Mouse (Mus musculus): ENCODE results near the gene Agtpbp1. TPM values are rescaled to one million over a fixed set of nuclear protein-coding genes. Genes with fewer than 3 reads are reported as not detected.

Gene Agtpbp1
- polyA plus RNA-seq, 1 experiment: 0.53 TPM

GRCm38 (mm10) chr13:59542411-59542810, 42.6 kb downstream of the Agtpbp1 start:
- H3K4me3 ChIP-seq (replicated peaks): no peak overlapping the region
- H3K9me3 ChIP-seq: peaks cover 3% of the 10 kb centered on the region; the same call in 1 of the 2 replicates
- H3K27me3 ChIP-seq (replicated peaks): no peaks in the 10 kb centered on the region
- peaks cover 34% of the 10 kb centered on the region for H3K36me3 ChIP-seq (replicated peaks; ENCODE audit: low read length)
- TF ChIP-seq FLI1 (IDR thresholded peaks at IDR 0.05; ENCODE audit: low read length): no peak
- no peak for TF ChIP-seq GATA1 (IDR thresholded peaks at IDR 0.05; ENCODE audit: borderline replicate concordance, low read length)
- peaks cover 57% of the 10 kb centered on the region for H3K4me1 ChIP-seq

- no peak for TF ChIP-seq GATA1 (IDR thresholded peaks at IDR 0.05; ENCODE audit: borderline replicate concordance, low read length)
- TF ChIP-seq FLI1 (IDR thresholded peaks at IDR 0.05; ENCODE audit: low read length): no peak
- no peak overlapping the region for H3K4me3 ChIP-seq (replicated peaks)
- peaks cover 36% of the 10 kb centered on the region for H3K4me1 ChIP-seq
- H3K36me3 ChIP-seq (replicated peaks; ENCODE audit: low read length): peaks cover 58% of the 10 kb centered on the region
- H3K9me3 ChIP-seq: peaks cover 3% of the 10 kb centered on the region; the same call in 1 of the 2 replicates
- no peaks in the 10 kb centered on the region for H3K27me3 ChIP-seq (replicated peaks)
Measured at GRCm38 (mm10) chr13:59540030-59540429, 45.0 kb downstream of the Agtpbp1 start.

GRCm38 (mm10) chr13:59538661-59539060, 46.4 kb downstream of the Agtpbp1 start:
- H3K4me1 ChIP-seq: peaks cover 23% of the 10 kb centered on the region
- no peaks in the 10 kb centered on the region for H3K27me3 ChIP-seq (replicated peaks)
- TF ChIP-seq FLI1 (IDR thresholded peaks at IDR 0.05; ENCODE audit: low read length): no peak
- TF ChIP-seq GATA1 (IDR thresholded peaks at IDR 0.05; ENCODE audit: borderline replicate concordance, low read length): no peak
- peaks cover 3% of the 10 kb centered on the region; the same call in 1 of the 2 replicates for H3K9me3 ChIP-seq
- peaks cover 72% of the 10 kb centered on the region for H3K36me3 ChIP-seq (replicated peaks; ENCODE audit: low read length)
- H3K4me3 ChIP-seq (replicated peaks): no peak overlapping the region

GRCm38 (mm10) chr13:59536631-59537030, 48.4 kb downstream of the Agtpbp1 start:
- Histone ChIP-seq H3K9me3 (peaks cover 3% of the 10 kb centered on the region; the same call in 1 of the 2 replicates), H3K36me3 (replicated peaks; ENCODE audit: low read length) (peaks cover 83% of the 10 kb centered on the region)
- TF ChIP-seq FLI1 (IDR thresholded peaks at IDR 0.05; ENCODE audit: low read length) (no peak), GATA1 (IDR thresholded peaks at IDR 0.05; ENCODE audit: borderline replicate concordance, low read length) (no peak)

GRCm38 (mm10) chr13:59535746-59536145, 49.3 kb downstream of the Agtpbp1 start:
- peaks cover 14% of the 10 kb centered on the region for H3K4me1 ChIP-seq
- peaks cover 92% of the 10 kb centered on the region for H3K36me3 ChIP-seq (replicated peaks; ENCODE audit: low read length)
- peaks cover 3% of the 10 kb centered on the region; the same call in 1 of the 2 replicates for H3K9me3 ChIP-seq
- no peak for TF ChIP-seq FLI1 (IDR thresholded peaks at IDR 0.05; ENCODE audit: low read length)
- no peak for TF ChIP-seq GATA1 (IDR thresholded peaks at IDR 0.05; ENCODE audit: borderline replicate concordance, low read length)
- no peak overlapping the region for H3K4me3 ChIP-seq (replicated peaks)
- no peaks in the 10 kb centered on the region for H3K27me3 ChIP-seq (replicated peaks)

More at GRCm38 (mm10) chr13:59536631-59537030, 48.4 kb downstream of the Agtpbp1 start:
- H3K4me1 ChIP-seq: peaks cover 11% of the 10 kb centered on the region
- no peak overlapping the region for H3K4me3 ChIP-seq (replicated peaks)
- no peaks in the 10 kb centered on the region for H3K27me3 ChIP-seq (replicated peaks)

GRCm38 (mm10) chr13:59534301-59534700, 50.7 kb downstream of the Agtpbp1 start:
- Histone ChIP-seq H3K36me3 (replicated peaks; ENCODE audit: low read length) (peaks cover 87% of the 10 kb centered on the region), H3K27me3 (replicated peaks) (no peaks in the 10 kb centered on the region), H3K4me3 (replicated peaks) (no peak overlapping the region), H3K4me1 (peaks cover 8% of the 10 kb centered on the region), H3K9me3 (peaks cover 3% of the 10 kb centered on the region; the same call in 1 of the 2 replicates)
- no peak for TF ChIP-seq FLI1 (IDR thresholded peaks at IDR 0.05; ENCODE audit: low read length)
- no peak for TF ChIP-seq GATA1 (IDR thresholded peaks at IDR 0.05; ENCODE audit: borderline replicate concordance, low read length)

GRCm38 (mm10) chr13:59533331-59533730, 51.7 kb downstream of the Agtpbp1 start:
- no peaks in the 10 kb centered on the region for H3K27me3 ChIP-seq (replicated peaks)
- no peak for TF ChIP-seq GATA1 (IDR thresholded peaks at IDR 0.05; ENCODE audit: borderline replicate concordance, low read length)
- no peak for TF ChIP-seq FLI1 (IDR thresholded peaks at IDR 0.05; ENCODE audit: low read length)
- H3K4me1 ChIP-seq: peaks cover 3% of the 10 kb centered on the region; the same call in 1 of the 2 replicates
- H3K36me3 ChIP-seq (replicated peaks; ENCODE audit: low read length): peaks cover 87% of the 10 kb centered on the region
- no peak overlapping the region for H3K4me3 ChIP-seq (replicated peaks)
- peaks cover 3% of the 10 kb centered on the region; the same call in 1 of the 2 replicates for H3K9me3 ChIP-seq

- no peaks in the 10 kb centered on the region for H3K27me3 ChIP-seq (replicated peaks)
- H3K9me3 ChIP-seq: no peaks in the 10 kb centered on the region
- H3K36me3 ChIP-seq (replicated peaks; ENCODE audit: low read length): peaks cover 87% of the 10 kb centered on the region
- TF ChIP-seq GATA1 (IDR thresholded peaks at IDR 0.05; ENCODE audit: borderline replicate concordance, low read length) (no peak), FLI1 (IDR thresholded peaks at IDR 0.05; ENCODE audit: low read length) (no peak)
- H3K4me1 ChIP-seq: peaks cover 12% of the 10 kb centered on the region
- H3K4me3 ChIP-seq (replicated peaks): no peak overlapping the region
Measured at GRCm38 (mm10) chr13:59531203-59531602, 53.8 kb downstream of the Agtpbp1 start.

- Histone ChIP-seq H3K9me3 (no peaks in the 10 kb centered on the region), H3K4me3 (replicated peaks) (no peak overlapping the region), H3K4me1 (peaks cover 12% of the 10 kb centered on the region), H3K27me3 (replicated peaks) (no peaks in the 10 kb centered on the region), H3K36me3 (replicated peaks; ENCODE audit: low read length) (peaks cover 83% of the 10 kb centered on the region)
- no peak for TF ChIP-seq GATA1 (IDR thresholded peaks at IDR 0.05; ENCODE audit: borderline replicate concordance, low read length)
- TF ChIP-seq FLI1 (IDR thresholded peaks at IDR 0.05; ENCODE audit: low read length): no peak
Measured at GRCm38 (mm10) chr13:59530491-59530890, 54.5 kb downstream of the Agtpbp1 start.

GRCm38 (mm10) chr13:59521271-59522064, 63.6 kb downstream of the Agtpbp1 start:
- Histone ChIP-seq H3K9me3 (no peaks in the 10 kb centered on the region), H3K36me3 (replicated peaks; ENCODE audit: low read length) (peaks cover 86% of the 10 kb centered on the region)
- TF ChIP-seq FLI1 (IDR thresholded peaks at IDR 0.05; ENCODE audit: low read length) (no peak), GATA1 (IDR thresholded peaks at IDR 0.05; ENCODE audit: borderline replicate concordance, low read length) (no peak)

More at GRCm38 (mm10) chr13:59521271-59522064, 63.6 kb downstream of the Agtpbp1 start:
- Histone ChIP-seq H3K4me1 (peaks cover 6% of the 10 kb centered on the region; the same call in 1 of the 2 replicates), H3K4me3 (replicated peaks) (no peak overlapping the region), H3K27me3 (replicated peaks) (no peaks in the 10 kb centered on the region)
